13 mouse cellular contexts compared by ENCODE assay signal in genomic region chr12:44451742-44452141, GRCm38 (mm10).
A peak's percentile ranks its signal among the peaks of the same experiment; 100 is the strongest.
DNase-seq lines count a peak whose midpoint lies in the region; ATAC-seq and TF ChIP-seq lines count a peak whose summit lies in the region.
"Had no signal": no experiment of that assay in that cellular context is flagged by ENCODE, and none has a peak within 500 bp of the region (broad histone marks: within the 10 kb centered on the region; RNA-seq: fewer than 3 reads in every experiment).

No protein-coding gene starts in this region.

- H3K4me3 ChIP-seq in heart, postnatal 0 days (ENCODE audit: low read depth, low read length), result no peak overlapping the region
- H3K4me3 ChIP-seq: heart, embryonic 12.5 days; limb, embryonic 13.5 days; stomach, embryonic 15.5 days had no signal

- peak; percentile 17 for TF ChIP-seq CTCF in heart, postnatal 0 days (IDR thresholded peaks at IDR 0.05; ENCODE audit: low read depth)

- no peak overlapping the region for H3K9ac ChIP-seq in heart, postnatal 0 days (replicated peaks; ENCODE audit: low read depth, low read length)
- H3K9ac ChIP-seq: heart, embryonic 12.5 days; limb, embryonic 13.5 days; stomach, embryonic 15.5 days had no signal

- no peaks in the 10 kb centered on the region for H3K36me3 ChIP-seq in heart, postnatal 0 days (replicated peaks; ENCODE audit: control insufficient read depth, insufficient read depth, low read length)
- H3K36me3 ChIP-seq: heart, embryonic 12.5 days; limb, embryonic 13.5 days; stomach, embryonic 15.5 days had no signal

- H3K27me3 ChIP-seq in heart, postnatal 0 days (ENCODE audit: control insufficient read depth, insufficient read depth, low read length), result no peaks in the 10 kb centered on the region
- H3K27me3 ChIP-seq: heart, embryonic 12.5 days; limb, embryonic 13.5 days; stomach, embryonic 15.5 days had no signal

- WGBS in heart, postnatal 0 days, result 31% methylated on average over 1 of the region's 1 CpGs

- no peak for DNase-seq in heart, postnatal 0 days (ENCODE audit: low spot score)
- no peak for DNase-seq in heart, postnatal 10 days
- peak; percentile 7 for DNase-seq in lung, postnatal 10 days
- no peak for DNase-seq in lung, postnatal 25 days (ENCODE audit: low spot score)
- peak; percentile 13 for DNase-seq in ZHBTc4 (ENCODE audit: low read depth, low spot score)
- no peak for DNase-seq in spleen, postnatal 36 days (ENCODE audit: low spot score in 2 of 2)
- DNase-seq: layer of hippocampus, postnatal 36 days had no signal

- no peak for TF ChIP-seq EP300 in heart, postnatal 0 days (IDR thresholded peaks at IDR 0.05; ENCODE audit: low read depth)

- H3K4me2 ChIP-seq in heart, postnatal 0 days (ENCODE audit: low read depth, low read length), result no peak overlapping the region
- H3K4me2 ChIP-seq: heart, embryonic 12.5 days; limb, embryonic 13.5 days; stomach, embryonic 15.5 days had no signal

- no peaks in the 10 kb centered on the region for H3K9me3 ChIP-seq in heart, postnatal 0 days (replicated peaks; ENCODE audit: control insufficient read depth, low read length)
- H3K9me3 ChIP-seq: heart, embryonic 12.5 days; limb, embryonic 13.5 days; stomach, embryonic 15.5 days had no signal

- no peak overlapping the region for H3K27ac ChIP-seq in heart, postnatal 0 days (ENCODE audit: low read depth)
- H3K27ac ChIP-seq: limb, embryonic 13.5 days; stomach, embryonic 15.5 days had no signal

- intact Hi-C loops in heart, postnatal 10 days (cut with DNase I), result no loop called here

- no peaks in the 10 kb centered on the region for H3K4me1 ChIP-seq in heart, postnatal 0 days (ENCODE audit: control insufficient read depth, insufficient read depth)
- H3K4me1 ChIP-seq: heart, embryonic 12.5 days; limb, embryonic 13.5 days; stomach, embryonic 15.5 days had no signal

- no peak for ATAC-seq in heart, postnatal 0 days (ENCODE audit: insufficient read depth, low read depth)
- ATAC-seq in megakaryocyte progenitor cell, adult 5-6 weeks (replicated peaks; ENCODE audit: poor library complexity), result peak; percentile 79
- ATAC-seq: activated CD4-positive, CD25-positive, alpha-beta regulatory T cell, adult 4 months; midbrain, embryonic 16.5 days had no signal

Comparison
In these comparisons a context has a peak if more than half of its experiments do, and no peak if none do; other contexts are left out.
1. DNase-seq: peak in lung, postnatal 10 days (single experiment) and ZHBTc4 (single experiment); none in heart, postnatal 0 days (single experiment), heart, postnatal 10 days (0 of 2), lung, postnatal 25 days (single experiment) and spleen, postnatal 36 days (0 of 2).